Mouse (Mus musculus): ENCODE measurements at regions not wholly inside any gene's neighbourhood (a gene's known extent, or its start where the extent isn't known, plus 50 kb on each side); places are given as distances from the start of the nearest gene placed in this dataset.

DNA sequence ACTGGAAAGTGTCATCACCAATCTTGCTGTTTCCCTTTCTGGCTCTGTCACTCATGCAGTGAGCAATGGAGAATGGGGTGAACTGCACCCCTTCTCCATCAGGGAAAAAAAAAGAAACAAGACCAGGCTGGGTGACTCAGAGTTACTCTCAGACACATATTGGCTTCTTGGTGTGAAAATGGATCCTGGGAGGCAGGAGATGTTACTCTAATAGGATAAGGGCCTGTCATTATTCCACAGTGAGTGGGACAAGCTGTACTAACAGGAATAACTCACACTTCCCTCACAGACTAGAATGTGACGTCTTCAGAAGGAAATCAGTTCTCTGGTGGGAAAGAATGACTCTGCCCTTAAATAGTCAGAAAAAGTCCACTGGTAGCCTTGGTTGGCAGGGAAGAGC is 181.4 kb upstream of the Nlrp1b start:
- no peak for DNase-seq (ENCODE audit: low spot score in 2 of 2)

DNA sequence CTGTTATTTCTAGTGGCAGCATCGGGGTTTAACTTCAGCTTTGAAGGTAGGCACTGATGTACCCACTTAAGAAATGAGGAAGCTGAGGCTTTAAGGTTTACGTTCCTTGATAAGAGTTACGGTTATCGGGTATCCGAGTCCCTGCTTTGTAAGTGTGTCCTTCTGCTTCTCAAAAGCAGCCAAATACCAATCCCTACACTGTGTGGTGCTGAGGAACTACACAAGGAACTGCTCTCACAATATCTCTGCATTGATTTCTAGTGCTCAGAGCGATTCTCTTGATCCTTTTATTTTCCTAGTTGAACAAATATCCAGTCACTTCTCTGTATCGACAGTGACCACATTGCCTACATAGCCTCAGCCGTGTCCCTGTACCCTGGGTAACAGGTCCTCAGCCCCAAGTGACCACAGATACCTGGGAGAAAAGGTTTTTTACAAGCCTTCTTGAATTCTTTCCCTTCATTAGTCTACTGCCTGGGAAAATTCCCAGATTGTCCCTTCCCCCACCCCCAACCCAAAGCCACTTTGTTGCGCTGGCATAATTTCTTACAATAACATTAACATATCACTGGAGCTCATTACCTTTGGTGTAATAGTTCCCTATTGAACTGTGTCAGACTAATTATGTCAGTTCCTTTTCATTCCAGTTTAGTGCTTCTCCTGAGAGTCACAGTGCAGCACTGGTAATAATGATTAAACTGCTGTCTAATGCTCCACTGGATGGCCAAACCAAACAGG is 184.0 kb upstream of the Nlrp1b start:
- no peak for DNase-seq (ENCODE audit: low spot score in 2 of 2)

DNA sequence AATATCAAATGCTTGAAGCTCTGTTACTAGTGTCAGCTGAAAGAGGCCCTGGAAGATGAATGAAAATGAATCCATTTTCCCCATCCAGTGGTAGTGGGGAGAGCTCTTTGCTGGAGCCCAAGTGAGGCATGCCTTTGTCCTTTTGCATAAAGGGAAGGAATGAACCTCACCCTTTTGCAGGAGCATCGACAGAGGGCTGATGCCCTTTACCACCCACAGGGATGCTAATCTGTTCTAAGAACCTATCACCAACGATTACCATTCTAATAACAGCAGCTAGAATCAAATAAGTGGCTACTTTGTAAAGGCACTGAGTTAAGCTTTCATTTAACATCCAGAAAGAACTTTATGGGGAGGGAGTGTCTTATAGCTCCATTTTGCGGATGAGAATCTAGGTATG is 184.9 kb upstream of the Nlrp1b start:
- no peak for DNase-seq (ENCODE audit: low spot score in 2 of 2)

GRCm38 (mm10) chr11:71422291-71422840 is 191.8 kb upstream of the Nlrp1b start:
- no peak for DNase-seq (ENCODE audit: low spot score in 2 of 2)

- DNase-seq (ENCODE audit: low spot score in 2 of 2) = no peak
These were observed 192.7 kb upstream of the Nlrp1b start for GRCm38 (mm10) chr11:71423242-71423641.

DNA sequence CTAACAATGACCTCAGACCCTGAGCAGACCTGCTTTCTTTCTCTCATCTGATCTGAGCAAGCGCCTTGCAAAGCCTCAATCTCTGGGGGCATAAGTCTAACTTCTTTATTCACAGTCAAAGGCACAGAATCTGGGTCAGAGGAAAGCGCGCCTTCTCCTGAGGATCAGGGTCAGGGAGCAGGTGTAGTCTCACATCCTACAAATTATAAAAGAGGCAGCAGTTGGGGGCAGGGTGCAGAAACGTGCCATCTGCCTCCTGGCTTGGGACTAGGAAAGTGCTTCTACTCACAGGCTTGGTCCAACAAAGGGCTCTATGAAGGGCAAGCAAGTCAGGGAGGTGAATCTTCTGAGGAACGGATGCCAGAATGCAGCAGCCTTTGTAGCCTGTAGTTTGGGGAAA is 194.3 kb upstream of the Nlrp1b start:
- DNase-seq (ENCODE audit: low spot score in 2 of 2) = no peak

- no peak for DNase-seq (ENCODE audit: low spot score in 2 of 2)
These were observed 199.2 kb upstream of the Nlrp1b start for GRCm38 (mm10) chr11:71429739-71430138.

DNA sequence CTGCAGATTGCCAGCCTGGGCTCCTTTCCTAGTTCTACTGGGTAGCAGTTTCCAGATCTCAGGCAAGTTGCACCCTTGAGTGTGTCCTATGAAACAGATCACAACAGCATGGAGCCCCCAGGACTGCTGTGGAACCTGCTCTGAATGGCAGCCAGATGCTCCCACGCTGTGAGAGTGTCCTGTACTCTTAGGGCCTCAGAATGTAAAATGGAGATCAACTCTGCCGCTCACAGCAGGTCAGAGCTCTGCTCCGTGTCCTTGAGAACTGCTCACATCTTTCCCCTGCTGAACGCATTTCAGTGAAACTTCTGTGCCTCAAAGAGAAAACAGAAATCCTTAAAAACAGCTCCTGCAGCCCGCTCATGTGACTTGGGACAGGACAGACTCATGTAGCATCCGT is 203.7 kb upstream of the Nlrp1b start:
- DNase-seq (ENCODE audit: low spot score in 2 of 2) = no peak

DNA sequence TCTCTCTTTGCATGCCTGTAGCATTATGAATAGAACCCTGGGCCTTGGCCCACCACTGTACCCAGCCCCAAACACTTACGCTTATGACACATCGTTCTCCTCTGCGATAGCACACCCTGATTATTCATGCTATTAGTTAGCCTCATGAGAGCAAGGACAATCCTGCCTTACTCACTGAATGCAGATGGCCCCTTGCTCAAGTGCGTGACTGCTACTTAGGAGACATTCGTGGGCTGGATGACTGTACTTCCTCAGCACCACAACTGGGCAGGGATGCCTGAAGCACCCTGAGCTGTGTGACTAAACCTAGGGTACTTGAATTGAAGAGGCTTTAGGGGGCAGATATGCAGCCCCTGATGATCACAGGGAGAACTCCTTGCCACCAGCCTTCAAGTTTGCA is 204.4 kb upstream of the Nlrp1b start:
- no peak for DNase-seq (ENCODE audit: low spot score in 2 of 2)

- no peak for DNase-seq (ENCODE audit: low spot score in 2 of 2)
These were observed 205.2 kb upstream of the Nlrp1b start for GRCm38 (mm10) chr11:71435745-71436144.

GRCm38 (mm10) chr11:71436335-71436734 is 205.8 kb upstream of the Nlrp1b start:
- no peak for DNase-seq (ENCODE audit: low spot score in 2 of 2)

GRCm38 (mm10) chr11:71436801-71437200 is 206.3 kb upstream of the Nlrp1b start:
- DNase-seq (ENCODE audit: low spot score in 2 of 2) = no peak

DNA sequence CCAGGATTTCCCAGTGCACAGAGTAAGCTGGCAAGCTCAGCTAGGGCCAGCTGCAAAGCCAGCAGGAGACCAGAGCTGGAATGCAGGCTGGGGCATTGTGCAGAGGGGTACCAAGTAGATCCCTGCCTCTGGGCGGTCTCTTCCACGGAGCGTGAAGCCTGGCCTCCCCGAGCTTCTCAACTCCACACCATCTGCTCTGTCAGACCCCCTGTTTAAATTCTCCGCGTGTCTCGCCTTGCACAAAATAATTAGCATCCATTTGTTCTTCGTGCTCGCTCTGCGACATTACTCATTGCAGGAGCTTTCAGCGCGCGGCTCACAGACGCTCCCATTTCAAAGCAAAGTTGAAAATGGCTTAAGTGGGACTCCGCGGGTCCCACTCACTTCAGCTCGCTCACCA is 209.3 kb upstream of the Nlrp1b start:
- DNase-seq (ENCODE audit: low spot score in 2 of 2) = no peak

DNA sequence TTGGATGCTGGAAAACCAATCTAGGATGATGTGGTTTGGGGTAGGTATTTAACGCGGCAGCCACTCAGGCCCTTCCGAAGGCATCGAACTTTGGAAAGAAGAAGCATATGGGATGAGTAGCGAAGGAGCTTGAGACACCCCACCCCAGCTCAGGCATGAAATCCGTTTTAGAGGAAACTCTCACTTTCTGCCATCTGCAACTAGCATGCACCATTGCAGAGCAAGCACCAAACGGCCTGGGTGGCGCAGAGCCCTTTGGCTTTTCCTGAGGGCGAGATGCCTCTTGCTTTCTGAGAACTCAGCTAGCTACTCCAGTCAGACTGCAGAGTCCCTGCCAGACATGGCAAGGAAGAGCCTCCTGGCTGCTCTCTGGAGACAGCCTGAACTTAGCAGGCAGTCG is 209.9 kb upstream of the Nlrp1b start:
- no peak for DNase-seq (ENCODE audit: low spot score in 2 of 2)

DNA sequence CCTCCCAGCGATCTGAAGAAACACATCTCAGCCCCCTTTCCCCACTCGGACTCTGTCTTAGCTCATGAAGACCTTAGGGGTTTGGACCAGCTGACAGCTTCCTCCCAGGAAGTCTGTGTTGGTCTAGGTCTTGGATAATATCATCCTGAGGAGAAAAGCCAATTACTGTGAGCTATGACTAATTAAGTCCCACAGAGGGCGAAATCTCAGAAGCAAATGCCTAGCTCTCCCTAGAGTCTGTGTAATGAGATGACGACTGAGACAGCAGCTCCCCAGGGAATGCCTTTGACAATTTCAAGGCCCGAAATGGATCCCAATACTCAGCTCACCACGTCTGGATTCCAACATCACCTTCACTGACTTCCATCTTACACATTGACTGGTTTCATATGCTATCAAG is 213.5 kb upstream of the Nlrp1b start:
- DNase-seq (ENCODE audit: low spot score in 2 of 2) = no peak

DNA sequence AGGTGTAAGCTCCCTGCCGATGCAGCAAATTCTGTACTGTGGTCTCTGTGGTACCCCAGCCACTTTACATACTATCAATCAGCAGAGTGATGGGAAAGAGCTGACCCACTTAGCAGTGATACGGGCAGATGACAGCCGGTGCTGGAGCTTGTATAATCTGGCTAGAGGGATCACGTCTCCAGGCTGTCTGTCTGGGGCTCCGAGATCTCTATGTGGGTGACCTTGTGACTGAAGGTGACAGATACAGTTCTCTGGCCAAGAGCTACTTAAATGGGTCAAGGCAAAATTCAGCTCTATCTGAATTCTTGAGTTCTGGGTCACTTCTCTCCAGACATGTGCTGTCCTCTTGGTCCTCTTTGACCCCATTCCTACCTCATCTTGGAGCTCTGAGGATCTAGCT is 216.1 kb upstream of the Nlrp1b start:
- no peak for DNase-seq (ENCODE audit: low spot score in 2 of 2)

DNA sequence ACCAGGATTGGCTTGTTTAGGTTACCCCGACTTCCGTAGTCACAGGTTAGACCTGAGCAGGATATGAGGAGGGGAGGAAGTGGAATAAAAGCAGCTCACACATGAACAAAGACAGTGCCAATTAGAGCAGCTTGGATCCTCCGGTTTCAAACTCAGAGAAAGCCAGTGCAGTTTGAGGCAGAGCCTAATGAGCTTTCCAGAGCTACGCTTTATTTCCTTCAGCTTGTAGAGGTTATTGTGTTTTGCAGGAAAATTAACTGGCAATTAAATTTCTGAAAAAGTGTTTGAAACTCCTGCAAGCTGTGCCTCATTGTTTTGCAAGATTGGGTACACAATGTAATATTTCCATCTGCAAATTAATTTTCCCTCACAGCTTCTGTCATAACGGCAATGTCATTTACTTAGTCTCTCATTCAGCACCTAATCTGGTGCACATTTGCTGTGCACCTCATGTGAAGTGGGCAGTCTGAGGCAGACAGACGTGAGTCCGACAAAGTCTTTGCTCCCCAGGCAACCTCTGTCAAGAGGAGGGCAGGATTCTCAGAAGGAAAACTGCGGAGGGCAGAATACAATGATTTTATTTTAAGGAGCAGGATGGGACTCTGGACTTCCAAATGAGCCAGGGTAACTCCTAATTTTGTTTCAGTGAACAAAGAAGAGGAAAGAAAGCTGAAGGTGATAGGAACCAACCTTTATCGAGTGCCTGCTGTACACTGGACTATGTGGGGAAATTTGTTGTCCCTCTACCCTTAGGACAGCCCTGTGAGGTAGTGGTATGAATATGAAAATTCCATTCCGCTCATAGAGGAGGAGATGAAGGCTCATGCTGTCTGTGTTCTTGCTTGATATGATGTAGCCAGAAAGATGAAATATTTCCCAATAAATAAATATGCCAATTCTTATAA is 217.6 kb upstream of the Nlrp1b start:
- no peak for DNase-seq (ENCODE audit: low spot score in 2 of 2)

GRCm38 (mm10) chr11:71480094-71480493 is 249.6 kb upstream of the Nlrp1b start:
- DNase-seq (ENCODE audit: low spot score in 2 of 2) = no peak

DNA sequence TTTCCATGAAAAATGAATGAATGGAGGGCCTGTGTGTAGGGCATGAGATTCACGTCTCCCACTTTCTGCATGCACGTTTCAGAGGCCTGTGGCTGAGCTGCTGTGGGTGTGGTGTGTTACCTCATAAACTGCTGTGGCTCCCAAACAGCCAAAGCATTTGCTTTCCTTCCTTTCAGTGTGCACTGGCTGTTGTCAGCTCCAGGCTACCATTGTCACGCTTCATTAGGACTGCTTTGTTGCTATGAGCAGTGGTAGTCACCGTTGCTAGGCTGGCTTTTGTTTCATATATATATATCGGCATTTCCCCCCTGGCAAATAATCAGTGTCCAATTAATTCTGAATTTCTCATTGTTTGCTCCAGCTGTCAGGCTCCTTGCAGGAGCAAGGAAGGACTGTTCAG is 251.9 kb upstream of the Wscd1 start:
- no peak for DNase-seq (ENCODE audit: low spot score in 2 of 2)

DNA sequence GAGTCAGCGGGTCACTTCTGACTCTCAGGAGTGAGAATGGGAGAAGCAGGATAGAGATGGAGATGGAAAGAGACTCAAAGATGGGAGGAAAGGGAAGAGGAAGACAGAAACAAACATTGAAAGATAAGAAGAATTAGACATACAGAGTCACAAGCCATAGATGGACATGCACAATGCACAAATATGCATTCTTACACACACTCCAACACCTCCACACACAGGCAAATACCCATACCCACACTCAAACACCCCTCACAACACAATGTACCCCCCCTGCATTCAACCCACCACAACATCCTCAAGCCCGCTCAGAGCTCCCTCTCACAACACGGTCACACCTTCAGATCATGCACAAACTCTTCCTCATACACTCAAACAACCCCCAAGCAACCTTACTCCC is 251.4 kb upstream of the Wscd1 start:
- no peak for DNase-seq (ENCODE audit: low spot score in 2 of 2)

GRCm38 (mm10) chr11:71502156-71502555 is 247.6 kb upstream of the Wscd1 start:
- DNase-seq (ENCODE audit: low spot score in 2 of 2) = no peak

- no peak for DNase-seq (ENCODE audit: low spot score in 2 of 2)
These were observed 237.3 kb upstream of the Wscd1 start for GRCm38 (mm10) chr11:71512271-71513066.
